Mouse (Mus musculus) small intestine, adult 2 months (tissue): ENCODE measurements at regions not wholly inside any gene's neighbourhood (a gene's known extent, or its start where the extent isn't known, plus 50 kb on each side); places are given as distances from the start of the nearest gene placed in this dataset.

Source experiments
- CTCF ChIP-seq: fragments of 200-500 bp; IDR thresholded peaks from 2 replicates; pipeline ENCODE4 v1.5.1; 2012; ENCODE audit warnings: low read depth, mild to moderate bottlenecking, control low read depth, inconsistent platforms, low read length, moderate library complexity, mixed read lengths; ENCODE audit not compliant: insufficient replicate concordance, insufficient read length; ENCODE audit errors: extremely low read depth
- POLR2A ChIP-seq: fragments of 200-500 bp; IDR thresholded peaks from 2 replicates; pipeline ENCODE4 v1.6.1; 2012; ENCODE audit warnings: low read depth, mild to moderate bottlenecking, control low read depth, inconsistent platforms, low read length, moderate library complexity

- no peak for TF ChIP-seq CTCF
- TF ChIP-seq POLR2A = no peak
These were observed 56.0 kb upstream of the Prelp start for GRCm38 (mm10) chr1:133977260-133977659.
